Mouse (Mus musculus): Measurements from ENCODE around the gene Reps1. TPM values are rescaled to one million over a fixed set of nuclear protein-coding genes. Genes with fewer than 3 reads are reported as not detected.
A peak's percentile ranks its signal among the peaks of the same experiment; 100 is the strongest.

The Reps1 gene
- polyA plus RNA-seq, 1 experiment, result 95.8 TPM

DNA sequence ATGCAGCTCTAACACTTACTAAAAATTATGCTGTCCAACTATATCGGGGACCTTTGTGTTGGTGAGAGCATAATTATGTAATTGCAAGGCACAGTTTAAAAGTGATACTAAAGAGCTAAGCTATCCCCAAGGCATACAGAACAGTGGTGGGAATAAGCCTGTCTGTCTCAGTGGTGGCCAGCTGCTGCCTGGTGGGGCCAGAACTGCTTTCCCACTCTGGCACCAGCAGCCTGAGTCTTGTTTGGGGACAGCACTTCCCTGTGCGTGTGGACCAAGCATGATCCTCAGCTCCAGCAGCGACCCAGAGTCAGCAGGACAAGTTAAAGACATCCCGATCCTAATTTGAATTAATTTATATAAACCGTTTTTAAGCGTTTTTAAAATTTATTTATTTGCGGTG is 35.2 kb upstream of the Reps1 start:
- Histone ChIP-seq H3K4me1 (replicated peaks; ENCODE audit: control insufficient read depth, insufficient read depth, low read length) (peaks cover 2% of the 10 kb centered on the region), H3K27ac (ENCODE audit: control insufficient read depth, insufficient read depth, low read length) (no peak overlapping the region), H3K36me3 (ENCODE audit: control insufficient read depth, insufficient read depth, low read length) (peaks cover 24% of the 10 kb centered on the region), H3K27me3 (ENCODE audit: control insufficient read depth, insufficient read depth, low read length) (no peaks in the 10 kb centered on the region), H3K4me3 (ENCODE audit: control insufficient read depth, insufficient read depth, low read length) (no peak overlapping the region)
- DNase-seq, result no peak
- TF ChIP-seq POLR2A (IDR thresholded peaks at IDR 0.05; ENCODE audit: control insufficient read depth, extremely low read depth, insufficient read depth, low read length, poor library complexity) (no peak), CTCF (IDR thresholded peaks at IDR 0.05; ENCODE audit: borderline replicate concordance, control insufficient read depth, extremely low read depth, insufficient read depth, low read length, poor library complexity) (no peak)
- 96% methylated on average over 7 of the region's 7 CpGs for WGBS

DNA sequence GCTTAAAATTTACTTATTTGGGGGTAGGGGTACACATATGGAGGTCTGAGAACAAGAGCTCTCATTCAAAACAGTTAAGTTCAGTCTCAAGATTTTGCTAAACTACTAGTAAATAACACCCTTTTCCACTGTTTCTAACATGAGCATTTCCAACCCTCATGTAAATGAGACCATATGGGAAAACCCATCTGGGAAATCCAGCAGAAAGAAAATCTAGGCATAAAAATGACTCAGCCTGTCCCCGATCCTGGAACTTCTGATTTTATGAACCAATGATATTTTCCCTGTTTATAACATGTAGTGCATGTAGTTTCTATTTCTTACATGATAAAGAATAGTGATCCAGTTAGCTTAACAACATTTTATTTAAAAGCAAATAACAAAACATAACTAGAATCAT is 34.8 kb upstream of the Reps1 start:
- Histone ChIP-seq H3K27ac (ENCODE audit: control insufficient read depth, insufficient read depth, low read length) (no peak overlapping the region), H3K36me3 (ENCODE audit: control insufficient read depth, insufficient read depth, low read length) (peaks cover 24% of the 10 kb centered on the region), H3K4me3 (ENCODE audit: control insufficient read depth, insufficient read depth, low read length) (no peak overlapping the region), H3K4me1 (replicated peaks; ENCODE audit: control insufficient read depth, insufficient read depth, low read length) (peaks cover 2% of the 10 kb centered on the region), H3K27me3 (ENCODE audit: control insufficient read depth, insufficient read depth, low read length) (no peaks in the 10 kb centered on the region)
- TF ChIP-seq CTCF (IDR thresholded peaks at IDR 0.05; ENCODE audit: borderline replicate concordance, control insufficient read depth, extremely low read depth, insufficient read depth, low read length, poor library complexity) (no peak), POLR2A (IDR thresholded peaks at IDR 0.05; ENCODE audit: control insufficient read depth, extremely low read depth, insufficient read depth, low read length, poor library complexity) (no peak)
- DNase-seq, result no peak
- WGBS, result 98% methylated on average over 1 of the region's 1 CpGs

DNA sequence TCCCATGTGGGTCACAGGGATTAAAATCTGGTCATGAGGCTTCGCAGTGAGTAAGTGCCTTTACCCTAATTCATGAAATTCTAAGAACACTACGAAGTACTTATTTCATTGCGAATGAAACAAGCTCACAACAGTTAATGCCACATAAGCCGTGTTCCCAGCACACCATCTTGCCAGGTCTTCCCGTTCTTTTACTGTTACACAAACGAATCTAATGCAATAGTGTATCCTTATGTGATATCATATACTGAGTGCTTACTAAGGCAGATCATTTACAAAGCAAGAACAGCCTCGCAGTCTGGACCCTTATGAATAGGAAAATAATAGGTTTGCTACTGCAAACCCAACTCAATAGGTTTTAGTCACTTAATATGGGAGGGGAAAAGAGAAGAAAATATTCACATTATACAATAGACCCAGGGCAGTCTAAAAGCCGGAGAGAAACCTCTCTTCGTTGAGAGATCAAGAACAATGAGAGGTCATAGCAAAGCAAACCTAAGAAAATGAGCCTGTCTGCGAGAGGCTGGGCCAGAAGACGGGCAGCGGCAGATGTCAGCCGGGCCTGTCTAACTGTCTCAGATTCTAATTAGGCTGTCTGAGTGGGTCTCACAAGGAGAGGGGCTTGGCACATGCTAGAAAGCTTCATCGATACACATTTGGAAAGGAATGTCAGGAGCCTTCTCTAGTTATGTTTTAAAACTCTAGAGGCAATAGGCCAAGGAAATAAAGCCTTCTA is 33.9 kb upstream of the Reps1 start:
- WGBS, result 43% methylated on average over 14 of the region's 14 CpGs
- DNase-seq, result no peak

DNA sequence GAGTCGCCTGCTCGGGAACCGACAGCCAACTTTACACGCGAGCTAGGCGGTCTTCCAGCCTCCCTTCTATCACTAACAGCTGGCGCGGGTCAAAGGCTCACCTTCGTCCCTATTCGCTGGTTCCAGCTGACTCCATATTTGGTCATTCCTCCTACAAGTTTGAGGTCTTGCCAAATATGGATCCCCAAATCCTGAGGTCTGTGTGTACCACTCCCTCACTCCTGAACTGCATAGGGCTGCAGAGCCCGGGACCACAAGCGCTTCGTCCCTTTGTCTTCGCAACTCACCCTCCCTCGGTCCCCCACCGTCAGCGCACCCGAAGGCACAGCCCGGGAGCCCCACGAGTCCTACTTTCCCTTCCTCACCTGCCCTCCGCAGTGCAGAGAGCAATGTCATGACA is 33.3 kb upstream of the Reps1 start:
- DNase-seq, result peak; percentile 69
- Histone ChIP-seq H3K27me3 (ENCODE audit: control insufficient read depth, insufficient read depth, low read length) (no peaks in the 10 kb centered on the region), H3K4me3 (ENCODE audit: control insufficient read depth, insufficient read depth, low read length) (peak overlapping the region; percentile 72), H3K36me3 (ENCODE audit: control insufficient read depth, insufficient read depth, low read length) (peaks cover 13% of the 10 kb centered on the region), H3K4me1 (replicated peaks; ENCODE audit: control insufficient read depth, insufficient read depth, low read length) (peaks cover 2% of the 10 kb centered on the region), H3K27ac (ENCODE audit: control insufficient read depth, insufficient read depth, low read length) (peak overlapping the region; percentile 82)
- 0% methylated on average over 21 of the region's 21 CpGs for WGBS
- no peak for TF ChIP-seq CTCF (IDR thresholded peaks at IDR 0.05; ENCODE audit: borderline replicate concordance, control insufficient read depth, extremely low read depth, insufficient read depth, low read length, poor library complexity)
- no peak for TF ChIP-seq POLR2A (IDR thresholded peaks at IDR 0.05; ENCODE audit: control insufficient read depth, extremely low read depth, insufficient read depth, low read length, poor library complexity)

More for the DNA sequence above, 33.9 kb upstream of the Reps1 start:
- Histone ChIP-seq H3K36me3 (ENCODE audit: control insufficient read depth, insufficient read depth, low read length) (peaks cover 15% of the 10 kb centered on the region), H3K27ac (ENCODE audit: control insufficient read depth, insufficient read depth, low read length) (peak overlapping the region; percentile 82; the same call in 1 of the 2 replicates), H3K27me3 (ENCODE audit: control insufficient read depth, insufficient read depth, low read length) (no peaks in the 10 kb centered on the region), H3K4me1 (replicated peaks; ENCODE audit: control insufficient read depth, insufficient read depth, low read length) (peaks cover 2% of the 10 kb centered on the region), H3K4me3 (ENCODE audit: control insufficient read depth, insufficient read depth, low read length) (peak overlapping the region; percentile 72)
- no peak for TF ChIP-seq CTCF (IDR thresholded peaks at IDR 0.05; ENCODE audit: borderline replicate concordance, control insufficient read depth, extremely low read depth, insufficient read depth, low read length, poor library complexity)
- TF ChIP-seq POLR2A (IDR thresholded peaks at IDR 0.05; ENCODE audit: control insufficient read depth, extremely low read depth, insufficient read depth, low read length, poor library complexity), result no peak

DNA sequence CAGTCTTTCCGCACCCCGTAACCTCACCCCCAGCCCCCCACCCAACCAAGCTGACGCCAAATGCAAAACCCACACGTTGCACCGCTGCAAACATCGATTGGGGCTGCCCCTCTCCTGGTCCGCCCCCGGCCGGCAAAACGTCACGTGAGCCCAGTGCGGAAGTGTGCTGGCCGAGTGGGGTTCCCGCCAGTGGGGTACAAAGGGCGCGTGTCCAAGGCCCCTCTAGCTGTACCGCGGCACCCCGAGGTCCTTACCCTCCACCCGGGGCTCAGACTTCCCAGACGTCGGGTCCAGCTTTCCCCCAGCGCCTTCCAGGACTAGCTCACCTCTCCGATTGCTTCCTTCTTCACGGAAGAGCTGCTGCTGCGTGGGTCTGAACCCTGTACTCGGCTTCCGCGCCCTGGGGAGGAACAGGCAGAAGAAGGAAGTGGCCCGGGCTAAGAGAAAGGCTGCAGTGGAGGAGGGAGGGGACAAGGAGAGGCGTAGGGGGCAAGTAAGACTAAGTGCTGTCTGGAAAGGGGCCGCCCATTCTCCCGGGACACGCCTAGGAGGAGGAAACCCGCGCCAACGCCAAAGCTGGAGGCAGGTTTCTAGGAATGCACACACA is 32.8 kb upstream of the Reps1 start, which contains the start of gene Abracl:
TSS of gene Abracl (minus strand) at position 548 of the 607 bp plus-strand sequence.
- no peaks in the 10 kb centered on the region for H3K27me3 ChIP-seq (ENCODE audit: control insufficient read depth, insufficient read depth, low read length)
- TF ChIP-seq CTCF (IDR thresholded peaks at IDR 0.05; ENCODE audit: borderline replicate concordance, control insufficient read depth, extremely low read depth, insufficient read depth, low read length, poor library complexity), result no peak
- peak; percentile 86 for TF ChIP-seq POLR2A (IDR thresholded peaks at IDR 0.05; ENCODE audit: control insufficient read depth, extremely low read depth, insufficient read depth, low read length, poor library complexity)
- peaks cover 8% of the 10 kb centered on the region for H3K36me3 ChIP-seq (ENCODE audit: control insufficient read depth, insufficient read depth, low read length)
- peak within 1 kb of the TSS; percentile 72 for H3K4me3 ChIP-seq (ENCODE audit: control insufficient read depth, insufficient read depth, low read length)
- H3K4me1 ChIP-seq (replicated peaks; ENCODE audit: control insufficient read depth, insufficient read depth, low read length), result peaks cover 2% of the 10 kb centered on the region
- DNase-seq, result peak; percentile 85
- peak within 1 kb of the TSS; percentile 82 for H3K27ac ChIP-seq (ENCODE audit: control insufficient read depth, insufficient read depth, low read length)
- WGBS, result under 1% methylated on average over 37 of the region's 37 CpGs

DNA sequence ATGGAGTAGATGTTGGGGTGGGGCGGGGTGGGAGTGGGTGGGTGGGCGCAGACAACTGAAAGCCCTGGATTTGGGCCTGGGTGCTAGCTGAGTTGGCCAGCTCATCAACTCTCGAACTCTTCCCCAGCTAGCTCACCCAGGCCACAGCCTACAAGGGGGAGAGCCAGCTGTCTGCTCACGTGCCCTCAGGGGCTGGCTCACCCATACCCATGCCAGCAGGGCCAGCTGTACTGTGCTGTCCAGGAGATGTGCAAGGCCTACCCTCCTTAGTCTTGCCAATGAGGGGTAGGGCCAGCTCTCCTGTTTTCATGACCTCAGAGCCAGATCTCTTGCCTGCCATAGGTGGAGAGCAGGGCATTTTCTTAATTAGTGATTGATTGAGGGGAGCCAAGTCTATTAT is 21.3 kb upstream of the Reps1 start:
- Histone ChIP-seq H3K27ac (ENCODE audit: control insufficient read depth, insufficient read depth, low read length) (no peak overlapping the region), H3K4me3 (ENCODE audit: control insufficient read depth, insufficient read depth, low read length) (no peak overlapping the region), H3K4me1 (replicated peaks; ENCODE audit: control insufficient read depth, insufficient read depth, low read length) (no peaks in the 10 kb centered on the region), H3K27me3 (ENCODE audit: control insufficient read depth, insufficient read depth, low read length) (no peaks in the 10 kb centered on the region), H3K36me3 (ENCODE audit: control insufficient read depth, insufficient read depth, low read length) (no peaks in the 10 kb centered on the region)
- DNase-seq, result no peak
- 97% methylated on average over 4 of the region's 4 CpGs for WGBS
- TF ChIP-seq CTCF (IDR thresholded peaks at IDR 0.05; ENCODE audit: borderline replicate concordance, control insufficient read depth, extremely low read depth, insufficient read depth, low read length, poor library complexity) (no peak), POLR2A (IDR thresholded peaks at IDR 0.05; ENCODE audit: control insufficient read depth, extremely low read depth, insufficient read depth, low read length, poor library complexity) (no peak)

Data from thymus, adult 2 months (tissue).